Mouse (Mus musculus) stomach, postnatal 0 days (tissue): ENCODE measurements around the gene Mon2. TPM values are rescaled to one million over a fixed set of nuclear protein-coding genes. Genes with fewer than 3 reads are reported as not detected.

Experiments
- ATAC-seq: fragments of 200-750 bp; cut with Nextera tagmentation; 2 replicates; pipeline ENCODE4 v1.8.0; 2017; ENCODE audit not compliant: low FRiP score, low TSS enrichment
- DNase-seq: peaks from one replicate; pipeline ENCODE4 v3.0.0-alpha.2; 2016; ENCODE audit warnings: low spot score
- H3K27ac ChIP-seq: fragments of 300-500 bp; sonication (generic); replicated peaks from 2 replicates; pipeline ENCODE4 v1.5.1; 2014; ENCODE audit warnings: mild to moderate bottlenecking, control low read depth
- H3K27me3 ChIP-seq: fragments of 300-500 bp; sonication (generic); 2 replicates; pipeline ENCODE4 v1.6.1; 2014; ENCODE audit warnings: low read length; ENCODE audit not compliant: control insufficient read depth, insufficient read depth
- H3K36me3 ChIP-seq: fragments of 300-500 bp; sonication (generic); 2 replicates; pipeline ENCODE4 v1.6.1; 2014; ENCODE audit warnings: low read length, mixed read lengths; ENCODE audit not compliant: control insufficient read depth, insufficient read depth
- H3K4me1 ChIP-seq: fragments of 300-500 bp; sonication (generic); replicated peaks from 2 replicates; pipeline ENCODE4 v1.6.1; 2014; ENCODE audit warnings: antibody characterized with exemption; ENCODE audit not compliant: control insufficient read depth, insufficient read depth
- H3K4me2 ChIP-seq: fragments of 300-500 bp; sonication (generic); replicated peaks from 2 replicates; pipeline ENCODE4 v1.6.1; 2014; ENCODE audit warnings: low read depth, mild to moderate bottlenecking, control low read depth, moderate library complexity
- H3K4me3 ChIP-seq: fragments of 300-500 bp; sonication (generic); 2 replicates; pipeline ENCODE4 v1.5.1; 2014; ENCODE audit warnings: low read depth, low read length, control low read depth
- H3K9ac ChIP-seq: fragments of 300-500 bp; sonication (generic); 2 replicates; pipeline ENCODE4 v1.6.1; 2014; ENCODE audit warnings: mild to moderate bottlenecking, low read length, control low read depth, mixed read lengths
- H3K9me3 ChIP-seq: fragments of 300-500 bp; sonication (generic); 2 replicates; pipeline ENCODE4 v1.6.1; 2016; ENCODE audit warnings: low read length; ENCODE audit not compliant: control insufficient read depth
- CTCF ChIP-seq: IDR thresholded peaks from 2 replicates; pipeline ENCODE4 v1.5.1; 2016; ENCODE audit warnings: antibody characterized with exemption, low read depth, mild to moderate bottlenecking, moderate library complexity
- EP300 ChIP-seq: optimal IDR thresholded peaks from 2 replicates; pipeline ENCODE3; 2016; ENCODE audit warnings: antibody characterized with exemption
- WGBS: fragments of 180-500 bp; shearing (Covaris S2); extraction: QIAGEN DNeasy Blood & Tissue Kit; methylation state at CpG from one replicate; pipeline ENCODE4 v1.1.7; 2014; 5-methylcytosine and 5-hydroxymethylcytosine counted together
- polyA plus RNA-seq: library from polyadenylated mRNA; unstranded; fragments of >200 nt; fragmentation: Nextera tagmentation; extraction: Ambion mirVana; gene quantifications from 2 replicates; pipeline ENCODE4 v1.2.1, GENCODE M21; 2015

The Mon2 gene
- polyA plus RNA-seq, 1 experiment from 2014 or later = 15.9 TPM

DNA sequence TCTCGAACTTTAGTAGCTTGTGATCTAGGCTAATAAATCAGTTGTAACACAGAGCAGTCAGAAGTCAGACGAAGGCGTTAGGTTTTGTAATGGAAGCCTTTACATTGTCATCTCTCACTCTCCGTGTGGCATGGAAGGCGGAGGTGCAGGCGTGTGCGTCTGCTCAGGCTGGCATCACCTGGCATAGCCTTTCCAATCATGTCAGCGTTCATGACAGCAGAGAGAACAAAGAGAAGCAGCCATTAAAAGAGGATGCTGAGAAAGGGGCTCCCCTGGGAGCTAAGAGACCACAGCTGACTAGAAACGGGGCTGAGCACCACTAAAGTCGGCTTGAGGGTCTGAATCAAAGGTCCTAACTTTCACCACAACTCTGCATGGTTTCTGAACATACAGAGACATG, 19.8 kb downstream of the Mon2 start:
- H3K36me3 ChIP-seq = no peaks in the 10 kb centered on the region
- WGBS = 89% methylated on average over 10 of the region's 10 CpGs
- ATAC-seq (no peak), DNase-seq (no peak)
- no peaks in the 10 kb centered on the region for H3K9me3 ChIP-seq
- H3K4me1 ChIP-seq = no peaks in the 10 kb centered on the region
- H3K27me3 ChIP-seq = no peaks in the 10 kb centered on the region
- no peak overlapping the region for H3K27ac ChIP-seq
- H3K4me3 ChIP-seq = no peak overlapping the region
- no peak overlapping the region for H3K4me2 ChIP-seq
- TF ChIP-seq CTCF = no peak
- H3K9ac ChIP-seq = no peak overlapping the region

DNA sequence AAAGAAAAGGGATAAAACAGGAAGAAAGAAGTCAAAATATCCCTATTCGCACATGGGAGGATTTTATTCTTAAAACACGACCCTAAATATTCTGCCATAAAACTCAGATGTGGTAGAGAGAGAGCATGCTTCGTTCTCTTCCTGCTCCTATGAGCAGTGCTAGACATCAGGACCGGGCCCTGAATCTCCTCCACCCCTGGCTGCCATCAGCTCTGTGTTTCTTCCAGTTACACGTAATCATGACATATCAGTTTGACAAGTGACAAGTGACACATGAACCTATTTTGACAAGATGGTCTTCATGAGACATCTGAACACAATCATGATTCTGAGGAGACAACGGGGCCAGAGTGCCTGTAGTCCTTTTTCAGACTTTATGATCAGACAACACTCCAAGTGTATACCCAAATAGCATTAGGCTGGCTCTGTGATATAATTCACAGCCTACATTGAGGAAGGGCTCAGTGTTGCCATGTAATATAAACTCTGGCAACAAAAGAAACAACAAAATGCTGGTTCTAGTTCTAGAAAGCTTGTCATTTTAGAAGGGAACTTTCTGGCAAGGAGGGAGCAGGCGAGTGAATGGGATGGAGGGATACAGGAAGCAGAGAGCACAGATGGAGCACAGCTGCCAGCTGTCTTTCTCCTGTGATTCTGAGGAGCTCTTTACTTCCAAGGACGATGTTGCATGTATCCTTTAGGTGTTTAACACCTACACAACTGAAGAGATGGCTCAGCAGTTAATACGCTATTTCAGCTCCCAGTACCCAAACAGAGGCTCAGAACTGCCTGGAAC, 20.9 kb downstream of the Mon2 start:
- Histone ChIP-seq H3K27me3 (no peaks in the 10 kb centered on the region), H3K27ac (no peak overlapping the region), H3K36me3 (peaks cover 3% of the 10 kb centered on the region; the same call in 1 of the 2 replicates), H3K4me1 (no peaks in the 10 kb centered on the region), H3K9me3 (no peaks in the 10 kb centered on the region), H3K4me2 (no peak overlapping the region), H3K4me3 (no peak overlapping the region), H3K9ac (no peak overlapping the region)
- 80% methylated on average over 9 of the region's 9 CpGs for WGBS
- TF ChIP-seq EP300 = no peak
- TF ChIP-seq CTCF = no peak
- DNase-seq = no peak
- no peak for ATAC-seq

DNA sequence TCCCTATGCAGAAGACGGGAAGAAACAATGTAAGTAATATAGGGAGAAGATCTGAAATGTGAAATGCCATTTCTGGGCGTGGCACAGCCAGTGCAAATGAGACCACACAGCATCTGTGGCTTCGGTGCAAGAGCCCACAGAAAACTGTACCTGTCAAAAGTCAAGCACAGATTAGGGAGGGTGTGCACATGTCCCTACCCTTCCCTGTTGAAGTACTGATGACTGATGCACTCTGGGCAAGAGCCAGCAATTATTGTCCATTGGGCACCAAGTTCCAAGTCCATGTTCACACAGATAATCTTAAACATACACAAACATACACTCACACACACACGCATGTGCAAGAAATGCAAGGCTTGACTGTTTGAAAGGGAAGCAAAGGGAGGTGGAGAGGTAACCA, 22.7 kb downstream of the Mon2 start:
- ATAC-seq (peak; percentile 56; the same call in 1 of the 2 replicates), DNase-seq (no peak)
- no peak overlapping the region for H3K27ac ChIP-seq
- H3K4me3 ChIP-seq = no peak overlapping the region
- no peak overlapping the region for H3K4me2 ChIP-seq
- no peaks in the 10 kb centered on the region for H3K9me3 ChIP-seq
- no peaks in the 10 kb centered on the region for H3K27me3 ChIP-seq
- 63% methylated on average over 4 of the region's 4 CpGs for whole genome bisulfite sequencing
- TF ChIP-seq EP300 (no peak), CTCF (no peak)
- no peaks in the 10 kb centered on the region for H3K4me1 ChIP-seq
- peaks cover 6% of the 10 kb centered on the region; the same call in 1 of the 2 replicates for H3K36me3 ChIP-seq
- H3K9ac ChIP-seq = no peak overlapping the region

DNA sequence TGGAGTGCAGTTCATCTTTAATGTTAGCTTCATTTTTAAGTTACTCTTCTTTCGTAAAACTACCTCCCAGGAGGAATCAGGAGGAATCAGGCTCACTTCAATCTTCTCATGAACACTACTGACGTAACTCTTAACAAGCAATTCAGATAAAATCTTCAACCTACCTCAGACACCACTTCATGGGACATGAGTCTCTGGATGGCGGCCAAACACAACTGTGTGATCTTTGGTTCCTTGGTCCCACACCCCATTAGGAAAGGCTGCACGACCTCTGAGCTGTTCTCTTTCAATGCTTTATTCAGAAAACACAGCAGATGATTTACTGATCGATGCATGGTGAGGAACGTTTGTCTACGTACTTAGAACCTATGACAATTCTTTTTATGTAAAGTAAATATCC, 24.3 kb downstream of the Mon2 start:
- H3K9ac ChIP-seq = no peak overlapping the region
- 70% methylated on average over 7 of the region's 7 CpGs for WGBS
- peaks cover 6% of the 10 kb centered on the region; the same call in 1 of the 2 replicates for H3K36me3 ChIP-seq
- DNase-seq (no peak), ATAC-seq (no peak)
- no peaks in the 10 kb centered on the region for H3K27me3 ChIP-seq
- no peak for TF ChIP-seq CTCF
- TF ChIP-seq EP300 = no peak
- H3K4me2 ChIP-seq = no peak overlapping the region
- H3K4me1 ChIP-seq = no peaks in the 10 kb centered on the region
- H3K4me3 ChIP-seq = no peak overlapping the region
- H3K27ac ChIP-seq = no peak overlapping the region
- no peaks in the 10 kb centered on the region for H3K9me3 ChIP-seq

DNA sequence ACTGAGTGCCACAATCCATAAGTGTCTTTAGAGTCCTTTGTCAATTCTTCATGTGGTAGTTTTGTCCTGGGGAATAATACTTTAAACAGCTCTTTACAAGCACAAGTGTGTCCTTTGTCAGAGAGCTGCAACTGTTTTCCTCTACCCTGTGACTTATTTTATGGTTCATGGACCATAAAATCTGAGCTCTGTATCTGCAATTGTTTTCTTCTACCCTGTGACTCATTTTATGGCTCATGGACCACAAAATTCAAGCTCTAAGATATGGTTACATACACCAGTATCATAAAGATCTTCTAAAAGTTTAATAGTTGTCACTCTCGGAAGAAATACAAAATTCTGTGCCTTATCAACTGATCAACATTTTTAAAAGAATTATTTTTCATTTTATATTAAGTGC, 27.6 kb downstream of the Mon2 start:
- Histone ChIP-seq H3K9ac (no peak overlapping the region), H3K27me3 (no peaks in the 10 kb centered on the region), H3K27ac (no peak overlapping the region), H3K4me3 (no peak overlapping the region), H3K9me3 (no peaks in the 10 kb centered on the region), H3K4me2 (no peak overlapping the region), H3K36me3 (peaks cover 6% of the 10 kb centered on the region; the same call in 1 of the 2 replicates), H3K4me1 (no peaks in the 10 kb centered on the region)
- no peak for TF ChIP-seq CTCF
- TF ChIP-seq EP300 = no peak
- WGBS = 86% methylated on average over 1 of the region's 1 CpGs
- ATAC-seq (no peak), DNase-seq (no peak)

DNA sequence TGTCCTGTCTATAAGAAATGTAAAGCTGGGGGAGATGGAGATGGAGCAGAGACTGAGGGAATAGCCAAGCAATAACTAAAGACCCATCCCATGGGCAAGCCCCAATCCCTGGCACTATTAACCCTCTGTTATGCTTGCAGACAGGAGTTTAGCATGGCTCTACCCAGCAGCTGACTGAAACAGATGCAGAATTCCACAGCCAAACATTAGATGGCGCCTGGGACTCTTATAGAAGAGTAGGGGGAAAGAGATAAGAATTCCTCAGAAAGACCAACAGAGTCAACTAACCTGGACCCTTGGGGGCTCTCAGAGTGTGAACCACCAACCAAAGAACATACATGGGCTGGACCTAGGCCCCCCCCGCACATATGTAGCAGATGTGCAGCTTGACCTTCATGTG, 36.4 kb downstream of the Mon2 start:
- Histone ChIP-seq H3K27me3 (no peaks in the 10 kb centered on the region), H3K36me3 (peaks cover 12% of the 10 kb centered on the region; the same call in 1 of the 2 replicates), H3K27ac (no peak overlapping the region), H3K9me3 (no peaks in the 10 kb centered on the region), H3K9ac (no peak overlapping the region), H3K4me1 (no peaks in the 10 kb centered on the region), H3K4me3 (no peak overlapping the region), H3K4me2 (no peak overlapping the region)
- ATAC-seq (no peak), DNase-seq (no peak)
- TF ChIP-seq EP300 = no peak
- peak; percentile 54 for TF ChIP-seq CTCF
- WGBS = 65% methylated on average over 2 of the region's 2 CpGs
